Mouse (Mus musculus): ENCODE data around the gene Dennd4b. TPM values are rescaled to one million over a fixed set of nuclear protein-coding genes. Genes with fewer than 3 reads are reported as not detected.
"Not testable (repeated sequence)": the region's sequence is repeated elsewhere in the genome, so short reads cannot be mapped to it uniquely, and the experiment has no call there.

The Dennd4b gene
- polyA plus RNA-seq, 1 experiment = 6.8 TPM

GRCm38 (mm10) chr3:90278211-90278610 is 13.2 kb downstream of the Dennd4b start:
- H3K4me1 ChIP-seq (ENCODE audit: control insufficient read depth, insufficient read depth, low read length) = no peaks in the 10 kb centered on the region
- H3K27ac ChIP-seq (ENCODE audit: insufficient read depth, low read length) = no peak overlapping the region
- H3K4me3 ChIP-seq (ENCODE audit: insufficient read depth, low read length) = no peak overlapping the region
- no peak for TF ChIP-seq POLR2A (IDR thresholded peaks at IDR 0.05; ENCODE audit: low read depth, low read length)
- no peak for TF ChIP-seq CTCF (IDR thresholded peaks at IDR 0.05; ENCODE audit: borderline replicate concordance, insufficient read depth, low read length)

- H3K27ac ChIP-seq (ENCODE audit: insufficient read depth, low read length) = no peak overlapping the region
- H3K4me1 ChIP-seq (ENCODE audit: control insufficient read depth, insufficient read depth, low read length) = no peaks in the 10 kb centered on the region
- H3K4me3 ChIP-seq (ENCODE audit: insufficient read depth, low read length) = no peak overlapping the region
- no peak for TF ChIP-seq CTCF (IDR thresholded peaks at IDR 0.05; ENCODE audit: borderline replicate concordance, insufficient read depth, low read length)
- TF ChIP-seq POLR2A (IDR thresholded peaks at IDR 0.05; ENCODE audit: low read depth, low read length) = no peak
Measured at GRCm38 (mm10) chr3:90279216-90279615, 14.2 kb downstream of the Dennd4b start.

GRCm38 (mm10) chr3:90279743-90280142 is 14.8 kb downstream of the Dennd4b start:
- H3K4me3 ChIP-seq (ENCODE audit: insufficient read depth, low read length) = no peak overlapping the region
- TF ChIP-seq CTCF (IDR thresholded peaks at IDR 0.05; ENCODE audit: borderline replicate concordance, insufficient read depth, low read length) (no peak), POLR2A (IDR thresholded peaks at IDR 0.05; ENCODE audit: low read depth, low read length) (no peak)
- no peaks in the 10 kb centered on the region for H3K4me1 ChIP-seq (ENCODE audit: control insufficient read depth, insufficient read depth, low read length)
- no peak overlapping the region for H3K27ac ChIP-seq (ENCODE audit: insufficient read depth, low read length)

- no peak overlapping the region for H3K4me3 ChIP-seq (ENCODE audit: insufficient read depth, low read length)
- H3K4me1 ChIP-seq (ENCODE audit: control insufficient read depth, insufficient read depth, low read length) = no peaks in the 10 kb centered on the region
- no peak overlapping the region for H3K27ac ChIP-seq (ENCODE audit: insufficient read depth, low read length)
- TF ChIP-seq POLR2A (IDR thresholded peaks at IDR 0.05; ENCODE audit: low read depth, low read length) (no peak), CTCF (IDR thresholded peaks at IDR 0.05; ENCODE audit: borderline replicate concordance, insufficient read depth, low read length) (no peak)
Measured at GRCm38 (mm10) chr3:90280708-90281107, 15.7 kb downstream of the Dennd4b start.

GRCm38 (mm10) chr3:90284150-90284549 is 19.2 kb downstream of the Dennd4b start:
- H3K27ac ChIP-seq (ENCODE audit: insufficient read depth, low read length) = no peak overlapping the region
- TF ChIP-seq CTCF (IDR thresholded peaks at IDR 0.05; ENCODE audit: borderline replicate concordance, insufficient read depth, low read length) (no peak), POLR2A (IDR thresholded peaks at IDR 0.05; ENCODE audit: low read depth, low read length) (no peak)

GRCm38 (mm10) chr3:90289403-90289802 is 24.4 kb downstream of the Dennd4b start:
- not testable (repeated sequence) for H3K27ac ChIP-seq (ENCODE audit: insufficient read depth, low read length); H3K4me1 ChIP-seq (ENCODE audit: control insufficient read depth, insufficient read depth, low read length); H3K4me3 ChIP-seq (ENCODE audit: insufficient read depth, low read length)

More at GRCm38 (mm10) chr3:90284150-90284549, 19.2 kb downstream of the Dennd4b start:
- Histone ChIP-seq H3K4me1 (ENCODE audit: control insufficient read depth, insufficient read depth, low read length) (no peaks in the 10 kb centered on the region), H3K4me3 (ENCODE audit: insufficient read depth, low read length) (no peak overlapping the region)

GRCm38 (mm10) chr3:90290602-90291001 is 25.6 kb downstream of the Dennd4b start:
- H3K27ac ChIP-seq (ENCODE audit: insufficient read depth, low read length) = no peak overlapping the region
- no peak overlapping the region for H3K4me3 ChIP-seq (ENCODE audit: insufficient read depth, low read length)
- H3K4me1 ChIP-seq (ENCODE audit: control insufficient read depth, insufficient read depth, low read length) = peaks cover 2% of the 10 kb centered on the region; the same call in 1 of the 2 replicates
- no peak for TF ChIP-seq POLR2A (IDR thresholded peaks at IDR 0.05; ENCODE audit: low read depth, low read length)
- TF ChIP-seq CTCF (IDR thresholded peaks at IDR 0.05; ENCODE audit: borderline replicate concordance, insufficient read depth, low read length) = no peak

GRCm38 (mm10) chr3:90291982-90292344 is 27.0 kb downstream of the Dennd4b start:
- TF ChIP-seq CTCF (IDR thresholded peaks at IDR 0.05; ENCODE audit: borderline replicate concordance, insufficient read depth, low read length) (no peak), POLR2A (IDR thresholded peaks at IDR 0.05; ENCODE audit: low read depth, low read length) (0 out of 2 replicates have a peak, but pooled peaks have one; percentile 12)
- peaks cover 2% of the 10 kb centered on the region; the same call in 1 of the 2 replicates for H3K4me1 ChIP-seq (ENCODE audit: control insufficient read depth, insufficient read depth, low read length)
- H3K27ac ChIP-seq (ENCODE audit: insufficient read depth, low read length) = peak overlapping the region; percentile 96
- H3K4me3 ChIP-seq (ENCODE audit: insufficient read depth, low read length) = no peak overlapping the region

- TF ChIP-seq POLR2A (IDR thresholded peaks at IDR 0.05; ENCODE audit: low read depth, low read length) = peak; percentile 67
- TF ChIP-seq CTCF (IDR thresholded peaks at IDR 0.05; ENCODE audit: borderline replicate concordance, insufficient read depth, low read length) = no peak
- H3K27ac ChIP-seq (ENCODE audit: insufficient read depth, low read length) = peak within 1 kb of the TSS; percentile 96
- H3K4me3 ChIP-seq (ENCODE audit: insufficient read depth, low read length) = peak within 1 kb of the TSS; percentile 98
- H3K4me1 ChIP-seq (ENCODE audit: control insufficient read depth, insufficient read depth, low read length) = peaks cover 2% of the 10 kb centered on the region; the same call in 1 of the 2 replicates
Measured at GRCm38 (mm10) chr3:90292345-90293275, 27.6 kb downstream of the Dennd4b start, which contains the start of gene Gatad2b. Gene Gatad2b (plus strand): TSS chr3:90293178.

Data from embryonic fibroblast, embryonic 13.5 days (primary cell).